Mouse (Mus musculus): ENCODE measurements at regions not wholly inside any gene's neighbourhood (a gene's known extent, or its start where the extent isn't known, plus 50 kb on each side); places are given as distances from the start of the nearest gene placed in this dataset.

GRCm38 (mm10) chr10:9047341-9047740 lies 161.5 kb upstream of the Sash1 start:
- TF ChIP-seq CTCF (IDR thresholded peaks at IDR 0.05; ENCODE audit: control insufficient read depth, insufficient read depth, low read length), result no peak
- TF ChIP-seq POLR2A (IDR thresholded peaks at IDR 0.05; ENCODE audit: borderline replicate concordance, control insufficient read depth, low read depth, low read length), result no peak

Data from bone marrow, adult 2 months (tissue).